Mouse (Mus musculus) liver, embryonic 11.5 days (tissue): Measurements from ENCODE around the gene Mrpl27. TPM values are rescaled to one million over a fixed set of nuclear protein-coding genes. Genes with fewer than 3 reads are reported as not detected.

Experiments used
- ATAC-seq: fragments of 200-750 bp; cut with Nextera tagmentation; replicated peaks from 2 replicates; pipeline ENCODE4 v1.8.0; 2017; ENCODE audit warnings: moderate number of reproducible peaks, mild to moderate bottlenecking, moderate TSS enrichment, moderate library complexity; ENCODE audit not compliant: low FRiP score
- DNase-seq: peaks from one replicate; pipeline ENCODE4 v3.0.0-alpha.2; 2017; ENCODE audit warnings: low spot score
- H3K27ac ChIP-seq: fragments of 300-500 bp; sonication (generic); 2 replicates; pipeline ENCODE4 v1.5.1; 2014; ENCODE audit warnings: mild to moderate bottlenecking, low read depth, low read length, control low read depth
- H3K27me3 ChIP-seq: fragments of 300-500 bp; sonication (generic); replicated peaks from 2 replicates; pipeline ENCODE4 v1.6.1; 2014; ENCODE audit warnings: low read length, mixed read lengths; ENCODE audit not compliant: control insufficient read depth, insufficient read depth
- H3K36me3 ChIP-seq: fragments of 300-500 bp; sonication (generic); 2 replicates; pipeline ENCODE4 v1.6.1; 2014; ENCODE audit warnings: mild to moderate bottlenecking, low read length, moderate library complexity, mixed read lengths; ENCODE audit not compliant: control insufficient read depth, insufficient read depth
- H3K4me1 ChIP-seq: fragments of 300-500 bp; sonication (generic); replicated peaks from 2 replicates; pipeline ENCODE4 v1.6.1; 2014; ENCODE audit warnings: low read length, mixed read lengths; ENCODE audit not compliant: control insufficient read depth, insufficient read depth
- H3K4me2 ChIP-seq: fragments of 300-500 bp; sonication (generic); 2 replicates; pipeline ENCODE4 v1.6.1; 2014; ENCODE audit warnings: mild to moderate bottlenecking, control low read depth, moderate library complexity
- H3K4me3 ChIP-seq: fragments of 300-500 bp; sonication (generic); 2 replicates; pipeline ENCODE4 v1.5.1; 2014; ENCODE audit warnings: low read depth, low read length, control low read depth
- H3K9ac ChIP-seq: fragments of 300-500 bp; sonication (generic); 2 replicates; pipeline ENCODE4 v1.6.1; 2014; ENCODE audit warnings: low read depth, low read length, control low read depth
- H3K9me3 ChIP-seq: fragments of 300-500 bp; sonication (generic); 2 replicates; pipeline ENCODE4 v1.6.1; 2016; ENCODE audit warnings: low read length, inconsistent platforms, mixed read lengths; ENCODE audit not compliant: control insufficient read depth
- WGBS: fragments of 180-500 bp; shearing (Covaris S2); extraction: QIAGEN DNeasy Blood & Tissue Kit; methylation state at CpG from one replicate; pipeline ENCODE4 v1.1.7; 2014; 5-methylcytosine and 5-hydroxymethylcytosine counted together
- polyA plus RNA-seq: library from polyadenylated mRNA; unstranded; fragments of >200 nt; fragmentation: Nextera tagmentation; extraction: Ambion mirVana; gene quantifications from 2 replicates; pipeline ENCODE4 v1.2.1, GENCODE M21; 2014

Gene Mrpl27
- polyA plus RNA-seq, 1 experiment from 2014 or later = 132 TPM

- no peak for ATAC-seq
- Histone ChIP-seq H3K27ac (no peak overlapping the region), H3K9me3 (no peaks in the 10 kb centered on the region), H3K4me2 (no peak overlapping the region), H3K4me3 (no peak overlapping the region), H3K27me3 (0 out of 2 replicates have a peak, but pooled peaks cover 3% of the 10 kb centered on the region), H3K4me1 (no peaks in the 10 kb centered on the region), H3K9ac (no peak overlapping the region), H3K36me3 (no peaks in the 10 kb centered on the region)
- WGBS = 97% methylated on average over 3 of the region's 3 CpGs
- DNase-seq = no peak
Measured at GRCm38 (mm10) chr11:94699399-94699798, 45.8 kb downstream of the Mrpl27 start.

GRCm38 (mm10) chr11:94701401-94702215 is 48.0 kb downstream of the Mrpl27 start:
- Histone ChIP-seq H3K4me3 (no peak overlapping the region), H3K4me2 (no peak overlapping the region), H3K9me3 (no peaks in the 10 kb centered on the region), H3K27ac (no peak overlapping the region), H3K36me3 (no peaks in the 10 kb centered on the region), H3K9ac (no peak overlapping the region), H3K27me3 (0 out of 2 replicates have a peak, but pooled peaks cover 3% of the 10 kb centered on the region), H3K4me1 (no peaks in the 10 kb centered on the region)
- DNase-seq (no peak), ATAC-seq (no peak)
- WGBS = 61% methylated on average over 27 of the region's 27 CpGs

GRCm38 (mm10) chr11:94702216-94702610 is 48.6 kb downstream of the Mrpl27 start:
- Histone ChIP-seq H3K4me1 (no peaks in the 10 kb centered on the region), H3K4me2 (no peak overlapping the region), H3K9me3 (no peaks in the 10 kb centered on the region), H3K36me3 (no peaks in the 10 kb centered on the region), H3K27ac (no peak overlapping the region), H3K9ac (no peak overlapping the region), H3K27me3 (0 out of 2 replicates have a peak, but pooled peaks cover 3% of the 10 kb centered on the region), H3K4me3 (no peak overlapping the region)
- WGBS = 66% methylated on average over 3 of the region's 3 CpGs
- ATAC-seq = no peak
- no peak for DNase-seq

GRCm38 (mm10) chr11:94704020-94704419 is 50.5 kb downstream of the Mrpl27 start:
- H3K4me3 ChIP-seq = no peak overlapping the region
- H3K4me2 ChIP-seq = no peak overlapping the region
- no peak for DNase-seq
- no peak overlapping the region for H3K9ac ChIP-seq
- H3K27me3 ChIP-seq = 0 out of 2 replicates have a peak, but pooled peaks cover 3% of the 10 kb centered on the region
- no peaks in the 10 kb centered on the region for H3K9me3 ChIP-seq
- H3K27ac ChIP-seq = no peak overlapping the region
- H3K4me1 ChIP-seq = no peaks in the 10 kb centered on the region
- H3K36me3 ChIP-seq = no peaks in the 10 kb centered on the region
- ATAC-seq = no peak
- 44% methylated on average over 7 of the region's 7 CpGs for WGBS

- no peak for DNase-seq
- Histone ChIP-seq H3K4me3 (no peak within 1 kb of the TSS), H3K36me3 (no peaks in the 10 kb centered on the region), H3K27me3 (0 out of 2 replicates have a peak, but pooled peaks cover 3% of the 10 kb centered on the region), H3K4me1 (no peaks in the 10 kb centered on the region), H3K9me3 (no peaks in the 10 kb centered on the region), H3K4me2 (no peak within 1 kb of the TSS), H3K9ac (no peak within 1 kb of the TSS), H3K27ac (no peak within 1 kb of the TSS)
- WGBS = 83% methylated on average over 5 of the region's 5 CpGs
- no peak for ATAC-seq
Measured at GRCm38 (mm10) chr11:94704472-94704871, 50.9 kb downstream of the Mrpl27 start, which contains the start of gene Gm11541. Gene Gm11541, minus strand, starts transcription at chr11:94704499.

Other genes with a start within 250 kb of the Mrpl27 start
- gene Cacna1g, start 179.6 kb upstream of the Mrpl27 start, polyA plus RNA-seq = 2.7 and 4.7 TPM in 2 replicates
- not detected in 2 replicates for gene Spata20, start 167.6 kb upstream of the Mrpl27 start, polyA plus RNA-seq
- 0.84 and 0.91 TPM in 2 replicates for gene Epn3, start 153.8 kb upstream of the Mrpl27 start, polyA plus RNA-seq
- gene Mycbpap, start 132.0 kb upstream of the Mrpl27 start, polyA plus RNA-seq = 0.84 and 1.1 TPM in 2 replicates
- 3.9 and 4.1 TPM in 2 replicates for gene Rsad1, start 104.5 kb upstream of the Mrpl27 start, polyA plus RNA-seq
- 0.16 and 0.25 TPM in 2 replicates for gene Chad, start 88.7 kb upstream of the Mrpl27 start, polyA plus RNA-seq
- 2.6 and 3.1 TPM in 2 replicates for gene Acsf2, start 51.9 kb upstream of the Mrpl27 start, polyA plus RNA-seq
- gene Lrrc59, start 24.0 kb upstream of the Mrpl27 start, polyA plus RNA-seq = 224 and 246 TPM in 2 replicates
- gene Eme1, start 197 bp downstream of the Mrpl27 start, polyA plus RNA-seq = 35.5 and 40.5 TPM in 2 replicates
- 8.8 and 10.5 TPM in 2 replicates for gene Xylt2, start 23.7 kb downstream of the Mrpl27 start, polyA plus RNA-seq
- 0.10 TPM in 1 of 2 replicates, not detected in the other for gene Gm11541, start 50.7 kb downstream of the Mrpl27 start, polyA plus RNA-seq
- gene Cdc34b, start 88.0 kb downstream of the Mrpl27 start, polyA plus RNA-seq = 0.23 TPM in 1 of 2 replicates, not detected in the other
- gene Tmem92, start 128.9 kb downstream of the Mrpl27 start, polyA plus RNA-seq = not detected in 2 replicates